Mouse (Mus musculus): ENCODE results near the gene Sgip1.

Gene Sgip1

GRCm38 (mm10) chr4:102840956-102841729 lies 100.0 kb downstream of the Sgip1 start:
- DNase-seq, result peak; percentile 3

GRCm38 (mm10) chr4:102850498-102850897 lies 109.4 kb downstream of the Sgip1 start:
- no peak for DNase-seq

GRCm38 (mm10) chr4:102851161-102851560 lies 110.1 kb downstream of the Sgip1 start:
- DNase-seq, result no peak

- no peak for DNase-seq
Observed at GRCm38 (mm10) chr4:102852290-102852689, 111.2 kb downstream of the Sgip1 start.

GRCm38 (mm10) chr4:102852808-102853207 lies 111.7 kb downstream of the Sgip1 start:
- no peak for DNase-seq

GRCm38 (mm10) chr4:102853330-102854022 lies 112.4 kb downstream of the Sgip1 start:
- DNase-seq, result no peak

GRCm38 (mm10) chr4:102854928-102855892 lies 114.1 kb downstream of the Sgip1 start:
- DNase-seq, result no peak

GRCm38 (mm10) chr4:102856086-102856485 lies 115.0 kb downstream of the Sgip1 start:
- no peak for DNase-seq

- peak; percentile 14 for DNase-seq
Observed at GRCm38 (mm10) chr4:102859259-102860194, 118.4 kb downstream of the Sgip1 start.

GRCm38 (mm10) chr4:102862751-102863710 lies 121.9 kb downstream of the Sgip1 start:
- no peak for DNase-seq

GRCm38 (mm10) chr4:102866531-102866930 lies 125.4 kb downstream of the Sgip1 start:
- no peak for DNase-seq

- DNase-seq, result no peak
Observed at GRCm38 (mm10) chr4:102871274-102871673, 130.2 kb downstream of the Sgip1 start.

GRCm38 (mm10) chr4:102883142-102883541 lies 142.0 kb downstream of the Sgip1 start:
- no peak for DNase-seq

- no peak for DNase-seq
Observed at GRCm38 (mm10) chr4:102884228-102884627, 143.1 kb downstream of the Sgip1 start.

- DNase-seq, result no peak
Observed at GRCm38 (mm10) chr4:102886459-102886858, 145.4 kb downstream of the Sgip1 start.

- DNase-seq, result no peak
Observed at GRCm38 (mm10) chr4:102886902-102887301, 145.8 kb downstream of the Sgip1 start.

- no peak for DNase-seq
Observed at GRCm38 (mm10) chr4:102887770-102888689, 146.9 kb downstream of the Sgip1 start.

- no peak for DNase-seq
Observed at GRCm38 (mm10) chr4:102895866-102896265, 154.8 kb downstream of the Sgip1 start.

- peak; percentile 79 for DNase-seq
Observed at GRCm38 (mm10) chr4:102898987-102899386, 157.9 kb downstream of the Sgip1 start.

- no peak for DNase-seq
Observed at GRCm38 (mm10) chr4:102899683-102900082, 158.6 kb downstream of the Sgip1 start.
